Mouse (Mus musculus): Measurements from ENCODE around the gene Alppl2.

DNA sequence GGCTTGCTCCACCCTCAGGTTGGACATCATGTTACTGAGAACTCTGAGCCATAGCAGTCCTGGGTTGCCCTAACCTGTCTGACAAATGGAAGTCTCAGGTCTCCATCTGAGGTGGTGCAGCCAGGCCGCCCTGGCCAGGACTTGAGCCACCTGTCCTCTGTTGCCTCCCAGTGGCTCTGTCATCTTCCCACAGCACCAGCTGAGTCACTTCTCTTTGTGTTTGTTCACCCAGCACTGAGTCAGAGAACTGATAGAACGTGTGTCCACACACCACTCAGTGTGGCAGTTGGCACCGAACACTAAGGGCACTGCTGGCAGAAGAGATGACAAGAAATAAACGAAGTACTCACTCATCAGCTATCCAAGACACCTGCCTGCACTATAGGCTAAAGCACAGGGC, 38.4 kb downstream of the Alppl2 start:
- no peak for TF ChIP-seq CTCF (IDR thresholded peaks at IDR 0.05; ENCODE audit: low read depth, low read length)
- no peak for TF ChIP-seq GATA1 (IDR thresholded peaks at IDR 0.05; ENCODE audit: borderline replicate concordance, low read length)
- no peak for TF ChIP-seq TAL1 (conservative IDR thresholded peaks at IDR 0.05; ENCODE audit: low read depth, low read length)
- TF ChIP-seq POLR2AphosphoS5 (IDR thresholded peaks at IDR 0.05; ENCODE audit: insufficient replicate concordance, low read depth, low read length) = no peak

Measured in G1E (cell line).